Mouse (Mus musculus) intestine, postnatal 0 days (tissue): ENCODE data around the gene Zfp979. TPM values are rescaled to one million over a fixed set of nuclear protein-coding genes. Genes with fewer than 3 reads are reported as not detected.
"Not testable (repeated sequence)": the region's sequence is repeated elsewhere in the genome, so short reads cannot be mapped to it uniquely, and the experiment has no call there.

Source experiments
- ATAC-seq: fragments of 200-750 bp; cut with Nextera tagmentation; 2 replicates; pipeline ENCODE4 v1.8.0; 2017; ENCODE audit warnings: mild to moderate bottlenecking, moderate TSS enrichment, moderate library complexity
- H3K27ac ChIP-seq: fragments of 300-500 bp; sonication (generic); 2 replicates; pipeline ENCODE4 v1.5.1; 2014; ENCODE audit warnings: mild to moderate bottlenecking, low read depth, low read length, moderate library complexity
- H3K27me3 ChIP-seq: fragments of 300-500 bp; sonication (generic); replicated peaks from 2 replicates; pipeline ENCODE4 v1.6.1; 2014; ENCODE audit warnings: low read length, mixed read lengths; ENCODE audit not compliant: control insufficient read depth, insufficient read depth
- H3K36me3 ChIP-seq: fragments of 300-500 bp; sonication (generic); 2 replicates; pipeline ENCODE4 v1.6.1; 2014; ENCODE audit warnings: mild to moderate bottlenecking, moderate library complexity; ENCODE audit not compliant: control insufficient read depth, insufficient read depth
- H3K4me1 ChIP-seq: fragments of 300-500 bp; sonication (generic); replicated peaks from 2 replicates; pipeline ENCODE4 v1.6.1; 2014; ENCODE audit warnings: antibody characterized with exemption, low read length, mixed read lengths; ENCODE audit not compliant: control insufficient read depth, insufficient read depth
- H3K4me2 ChIP-seq: fragments of 300-500 bp; sonication (generic); replicated peaks from 2 replicates; pipeline ENCODE4 v1.6.1; 2014; ENCODE audit warnings: low read depth, mild to moderate bottlenecking, moderate library complexity
- H3K4me3 ChIP-seq: fragments of 300-500 bp; sonication (generic); 2 replicates; pipeline ENCODE4 v1.5.1; 2014; ENCODE audit warnings: low read depth, low read length
- H3K9ac ChIP-seq: fragments of 300-500 bp; sonication (generic); 2 replicates; pipeline ENCODE4 v1.6.1; 2014; ENCODE audit warnings: mild to moderate bottlenecking, low read depth, low read length
- H3K9me3 ChIP-seq: fragments of 300-500 bp; sonication (generic); 2 replicates; pipeline ENCODE4 v1.6.1; 2016; ENCODE audit warnings: mixed run types; ENCODE audit not compliant: control insufficient read depth
- CTCF ChIP-seq: sonication (generic); IDR thresholded peaks from 2 replicates; pipeline ENCODE4 v1.5.1; 2016; ENCODE audit warnings: low read depth, mild to moderate bottlenecking, control low read depth, antibody characterized with exemption, moderate library complexity
- WGBS: fragments of 180-500 bp; shearing (Covaris S2); extraction: QIAGEN DNeasy Blood & Tissue Kit; methylation state at CpG from one replicate; pipeline ENCODE4 v1.1.7; 2014; 5-methylcytosine and 5-hydroxymethylcytosine counted together
- polyA plus RNA-seq: library from polyadenylated mRNA; unstranded; fragments of >200 nt; fragmentation: Nextera tagmentation; extraction: Ambion mirVana; gene quantifications from 2 replicates; pipeline ENCODE4 v1.2.1, GENCODE M21; 2015

The Zfp979 gene
- polyA plus RNA-seq, 1 experiment from 2014 or later = 1.3 TPM

- Histone ChIP-seq H3K9ac (no peak overlapping the region), H3K27me3 (no peaks in the 10 kb centered on the region), H3K27ac (no peak overlapping the region), H3K9me3 (0 out of 2 replicates have a peak, but pooled peaks cover 3% of the 10 kb centered on the region), H3K4me3 (no peak overlapping the region), H3K36me3 (no peaks in the 10 kb centered on the region), H3K4me2 (no peak overlapping the region), H3K4me1 (no peaks in the 10 kb centered on the region)
- no peak for ATAC-seq
- TF ChIP-seq CTCF = no peak
- 76% methylated on average over 4 of the region's 4 CpGs for WGBS
Observed at GRCm38 (mm10) chr4:147603806-147604205, 38.5 kb downstream of the Zfp979 start.

- Histone ChIP-seq H3K4me3 (no peak overlapping the region), H3K27me3 (no peaks in the 10 kb centered on the region), H3K9ac (no peak overlapping the region), H3K9me3 (no peaks in the 10 kb centered on the region), H3K4me2 (no peak overlapping the region), H3K4me1 (no peaks in the 10 kb centered on the region), H3K27ac (no peak overlapping the region), H3K36me3 (no peaks in the 10 kb centered on the region)
- 42% methylated on average over 1 of the region's 1 CpGs for WGBS
- TF ChIP-seq CTCF = no peak
- no peak for ATAC-seq
Observed at GRCm38 (mm10) chr4:147601881-147602280, 40.4 kb downstream of the Zfp979 start.

- no peak for TF ChIP-seq CTCF
- H3K4me2 ChIP-seq = no peak overlapping the region
Observed at GRCm38 (mm10) chr4:147598831-147599230, 43.5 kb downstream of the Zfp979 start.

GRCm38 (mm10) chr4:147597685-147598084, 44.6 kb downstream of the Zfp979 start:
- Histone ChIP-seq H3K9ac (no peak overlapping the region), H3K9me3 (no peaks in the 10 kb centered on the region), H3K4me2 (no peak overlapping the region), H3K27ac (no peak overlapping the region), H3K4me1 (no peaks in the 10 kb centered on the region), H3K4me3 (no peak overlapping the region), H3K36me3 (no peaks in the 10 kb centered on the region), H3K27me3 (no peaks in the 10 kb centered on the region)
- no peak for TF ChIP-seq CTCF
- ATAC-seq = no peak
- 42% methylated on average over 1 of the region's 1 CpGs for WGBS

More at GRCm38 (mm10) chr4:147598831-147599230, 43.5 kb downstream of the Zfp979 start:
- Histone ChIP-seq H3K4me1 (no peaks in the 10 kb centered on the region), H3K9ac (no peak overlapping the region), H3K27me3 (no peaks in the 10 kb centered on the region), H3K4me3 (no peak overlapping the region), H3K27ac (no peak overlapping the region), H3K9me3 (no peaks in the 10 kb centered on the region), H3K36me3 (no peaks in the 10 kb centered on the region)
- 56% methylated on average over 2 of the region's 2 CpGs for whole genome bisulfite sequencing
- ATAC-seq = peak; percentile 45; the same call in 1 of the 2 replicates

- H3K9me3 ChIP-seq, H3K4me3 ChIP-seq, H3K4me2 ChIP-seq, H3K27ac ChIP-seq, ATAC-seq, H3K36me3 ChIP-seq, H3K27me3 ChIP-seq, H3K4me1 ChIP-seq, H3K9ac ChIP-seq: not testable (repeated sequence)
- 75% methylated on average over 3 of the region's 3 CpGs for WGBS
Observed at GRCm38 (mm10) chr4:147594630-147595029, 47.7 kb downstream of the Zfp979 start.

GRCm38 (mm10) chr4:147586511-147587473, 55.5 kb downstream of the Zfp979 start:
- no peak overlapping the region for H3K27ac ChIP-seq
- WGBS = 49% methylated on average over 1 of the region's 1 CpGs
- no peak for TF ChIP-seq CTCF
- H3K4me1 ChIP-seq = no peaks in the 10 kb centered on the region
- ATAC-seq = peak; percentile 31; the same call in 1 of the 2 replicates
- H3K4me3 ChIP-seq = no peak overlapping the region
- H3K36me3 ChIP-seq = no peaks in the 10 kb centered on the region
- no peak overlapping the region for H3K4me2 ChIP-seq
- H3K9ac ChIP-seq = no peak overlapping the region
- peaks cover 11% of the 10 kb centered on the region; the same call in 1 of the 2 replicates for H3K9me3 ChIP-seq
- H3K27me3 ChIP-seq = no peaks in the 10 kb centered on the region

GRCm38 (mm10) chr4:147579371-147579770, 62.9 kb downstream of the Zfp979 start:
- H3K4me1 ChIP-seq, H3K4me2 ChIP-seq, H3K36me3 ChIP-seq, H3K4me3 ChIP-seq, H3K27me3 ChIP-seq, H3K27ac ChIP-seq, ATAC-seq, H3K9ac ChIP-seq: not testable (repeated sequence)
- H3K9me3 ChIP-seq = peaks cover 11% of the 10 kb centered on the region
- WGBS = 92% methylated on average over 4 of the region's 4 CpGs

- not testable (repeated sequence) for ATAC-seq
- WGBS = 81% methylated on average over 8 of the region's 8 CpGs
Observed at GRCm38 (mm10) chr4:147571156-147571555, 71.2 kb downstream of the Zfp979 start.

More at GRCm38 (mm10) chr4:147571156-147571555, 71.2 kb downstream of the Zfp979 start:
- not testable (repeated sequence) for H3K4me3 ChIP-seq, H3K4me1 ChIP-seq, H3K9me3 ChIP-seq, H3K27me3 ChIP-seq, H3K4me2 ChIP-seq, H3K36me3 ChIP-seq, H3K9ac ChIP-seq, H3K27ac ChIP-seq
